Mouse (Mus musculus) left cerebral cortex, adult 2 months (tissue): ENCODE measurements around the gene Rab36. TPM values are rescaled to one million over a fixed set of nuclear protein-coding genes. Genes with fewer than 3 reads are reported as not detected.
A peak's percentile ranks its signal among the peaks of the same experiment; 100 is the strongest.

Source experiments
- DNase-seq, 2 experiments: peaks; one replicate each; pipeline ENCODE4 v3.0.0; 2021 to 2022; ENCODE audit warnings: low spot score in 2 of 2, mixed read lengths in 1 of 2; ENCODE audit errors: extremely low spot score in 1 of 2
- H3K27ac ChIP-seq: fragments of 200-600 bp; 2 replicates; pipeline ENCODE4 v1.8.1; 2022
- H3K4me3 ChIP-seq: fragments of 200-600 bp; 2 replicates; pipeline ENCODE4 v1.8.1; 2022
- CTCF ChIP-seq: fragments of 200-600 bp; IDR thresholded peaks from 2 replicates; pipeline ENCODE4 v1.8.1; 2022; ENCODE audit warnings: antibody characterized with exemption, mild to moderate bottlenecking, moderate library complexity
- intact Hi-C: fragments of 180-260 bp; cut with DNase I; formaldehyde crosslinking; loops from one replicate; pipeline ENCODE4 v1.15.1; 2025
- long read RNA-seq, 2 experiments: library from polyadenylated mRNA; stranded (forward); transcript quantifications; one replicate each; pipeline ENCODE4 v2.0.0; 2021; ENCODE audit warnings: borderline mapping rate in 2 of 2
- total RNA-seq, 2 experiments: library from RNA; stranded (reverse); gene quantifications; 2 replicates each; pipeline ENCODE4 v1.2.3; 2021

The Rab36 gene
- 10 to 100 TPM; 31.6 to 35.7 TPM for total RNA-seq
- long read RNA-seq, experiment 1, transcript Rab36-209 (11 exons, 2,620 nt), result major isoform, 14 of 43 reads
- long read RNA-seq, experiment 1, partial matches to known transcripts, result 11 of 43 reads
- long read RNA-seq, experiment 1, other reads (novel, unspliced or antisense), result 18 of 43 reads
- long read RNA-seq, experiment 2, transcript Rab36-209 (11 exons, 2,620 nt), result major isoform, 6 of 30 reads
- long read RNA-seq, experiment 2, partial matches to known transcripts, result 7 of 30 reads
- long read RNA-seq, experiment 2, other reads (novel, unspliced or antisense), result 16 of 30 reads

GRCm38 (mm10) chr10:75036883-75037379, at the start of gene Rab36:
Gene Rab36 (plus strand): TSS chr10:75037058.
- TF ChIP-seq CTCF, result no peak
- DNase-seq, result peak; percentile 92

DNA sequence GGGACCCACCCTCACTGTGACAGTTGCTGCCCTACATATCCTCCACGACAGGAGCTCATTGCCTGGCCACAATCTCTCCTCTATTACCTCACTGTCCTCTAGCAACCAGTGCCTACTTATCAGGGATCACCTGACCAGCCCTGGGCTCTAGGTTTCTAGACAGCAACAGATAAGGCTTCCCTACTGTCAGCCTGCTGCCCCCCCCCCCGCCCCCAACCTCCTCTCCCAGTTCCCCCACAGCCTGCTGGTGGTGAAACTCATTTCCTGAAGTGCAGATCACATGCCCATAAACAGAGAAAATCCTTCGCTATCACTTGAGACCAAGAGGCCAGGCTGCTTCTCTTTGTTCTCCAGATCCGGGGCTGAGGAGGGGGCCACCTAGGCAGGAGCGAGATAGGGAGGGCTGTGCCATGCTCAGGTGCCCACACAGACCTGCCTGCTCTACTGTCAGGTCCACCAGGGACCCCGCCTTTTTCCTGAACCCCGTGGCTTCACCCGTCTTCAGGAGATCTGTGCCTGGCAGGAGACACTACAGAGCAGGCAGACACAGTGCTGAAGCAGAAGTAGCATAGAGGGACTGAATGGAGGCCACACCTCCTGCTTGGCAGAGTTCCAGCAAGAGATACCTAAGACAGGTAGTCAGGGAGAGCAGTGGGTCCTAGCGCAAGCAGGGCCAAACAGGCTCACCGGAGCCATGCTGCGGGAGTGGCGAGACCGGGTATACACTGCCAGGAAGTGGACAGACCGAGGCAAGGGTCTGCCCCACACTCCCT, 49.0 kb upstream of the Rab36 start:
- H3K27ac ChIP-seq, result peak overlapping the region; percentile 2; the same call in 1 of the 2 replicates
- no peak for DNase-seq
- no peak overlapping the region for H3K4me3 ChIP-seq
- intact Hi-C loops, result no loop called here
- no peak for TF ChIP-seq CTCF

More at GRCm38 (mm10) chr10:75036883-75037379, at the start of gene Rab36:
- intact Hi-C loops, result no loop called here
- peak within 1 kb of the TSS; percentile 61 for H3K4me3 ChIP-seq
- peak within 1 kb of the TSS; percentile 76 for H3K27ac ChIP-seq

DNA sequence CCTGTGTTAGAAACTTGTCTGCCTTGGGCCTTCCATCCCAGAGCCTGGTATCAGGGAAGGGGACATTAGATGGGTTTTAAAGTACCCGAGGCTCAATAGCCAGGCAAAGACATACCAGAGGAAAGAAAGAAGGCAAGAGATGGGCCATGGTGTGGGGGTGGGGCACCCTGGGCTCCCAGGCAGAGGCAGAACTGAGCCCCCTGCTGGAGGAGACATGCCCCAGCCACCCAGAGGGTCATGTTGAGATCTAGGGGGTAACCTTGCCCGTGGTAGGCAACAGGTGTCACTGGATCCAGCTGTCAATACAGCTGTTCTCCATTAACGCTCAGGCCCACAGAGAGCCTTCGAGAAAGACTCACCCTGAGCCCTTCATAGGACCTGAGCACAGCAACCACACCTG, 47.0 kb upstream of the Rab36 start:
- TF ChIP-seq CTCF, result peak; percentile 22
- no peak for DNase-seq
- no peak overlapping the region for H3K4me3 ChIP-seq

DNA sequence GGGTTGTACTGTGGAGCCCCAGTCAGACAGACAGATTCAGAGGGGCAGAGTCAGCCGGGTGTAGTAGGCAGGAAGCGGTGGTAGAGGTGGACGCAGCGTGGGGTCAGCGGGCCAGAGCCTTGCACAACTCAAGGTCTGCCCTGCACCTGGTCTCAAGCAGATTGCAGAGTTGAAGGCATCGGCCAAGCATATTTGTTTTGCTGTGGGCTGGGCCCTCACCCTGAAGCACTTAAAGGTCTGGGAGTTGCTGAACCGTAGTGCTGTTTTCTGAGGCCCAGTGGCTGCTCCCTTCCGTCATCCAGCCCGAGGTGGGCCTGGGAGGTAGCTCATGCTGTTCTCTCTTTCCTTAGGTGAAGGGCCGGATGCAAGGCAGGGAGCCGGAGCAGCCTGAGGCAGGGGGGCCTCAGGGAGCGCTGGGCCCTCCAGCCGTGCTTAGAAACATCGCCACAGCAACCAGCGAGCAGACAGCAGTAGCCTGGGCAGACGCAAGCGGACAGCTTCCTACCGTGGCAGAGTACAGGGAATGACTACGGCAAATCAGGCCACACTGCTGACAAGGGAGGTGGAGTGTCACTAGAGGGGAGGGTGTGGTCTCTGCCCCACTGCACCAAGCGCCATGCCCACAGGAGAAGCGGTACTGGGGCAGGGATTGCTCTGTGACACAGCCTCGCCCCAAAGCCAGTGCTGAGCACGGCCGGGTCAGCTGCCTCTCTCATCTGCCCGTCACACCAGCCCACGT, 46.1 kb upstream of the Rab36 start:
- Histone ChIP-seq H3K27ac (no peak overlapping the region), H3K4me3 (no peak overlapping the region)
- intact Hi-C loops, result no loop called here
- DNase-seq, result no peak
- no peak for TF ChIP-seq CTCF

More for the DNA sequence above, 47.0 kb upstream of the Rab36 start:
- intact Hi-C loops, result no loop called here
- H3K27ac ChIP-seq, result no peak overlapping the region

DNA sequence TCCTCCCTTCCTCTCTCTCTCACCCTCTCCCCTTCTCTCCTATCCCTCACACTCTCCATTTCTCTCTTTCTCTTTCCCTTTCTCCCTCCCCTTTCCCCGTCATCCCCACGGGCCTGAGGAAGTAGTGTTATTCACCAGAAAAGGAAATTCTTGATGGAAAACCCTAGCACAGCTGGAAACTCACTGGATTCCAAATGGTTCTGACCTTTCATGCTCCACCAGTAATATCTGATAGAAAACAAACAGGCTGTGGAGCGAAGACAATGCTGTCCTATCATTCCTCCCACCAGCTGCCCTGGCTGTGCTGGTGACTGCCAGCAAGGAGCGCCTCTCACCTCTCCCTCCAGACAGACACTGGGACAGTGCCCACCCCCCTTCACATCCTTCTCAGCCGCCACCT, 42.0 kb upstream of the Rab36 start:
- H3K27ac ChIP-seq, result no peak overlapping the region; the same call in 1 of the 2 replicates
- intact Hi-C loops, result no loop called here
- no peak for TF ChIP-seq CTCF
- H3K4me3 ChIP-seq, result no peak overlapping the region
- DNase-seq, result no peak

GRCm38 (mm10) chr10:74995377-74995776, 41.5 kb upstream of the Rab36 start:
- intact Hi-C loops, result no loop called here
- no peak for TF ChIP-seq CTCF
- H3K27ac ChIP-seq, result peak overlapping the region; percentile 56; the same call in 1 of the 2 replicates
- DNase-seq, result peak; percentile 53 to 61
- H3K4me3 ChIP-seq, result peak overlapping the region; percentile 27; the same call in 1 of the 2 replicates

GRCm38 (mm10) chr10:75001391-75001790, 35.5 kb upstream of the Rab36 start:
- no peak for TF ChIP-seq CTCF
- H3K4me3 ChIP-seq, result no peak overlapping the region
- no peak overlapping the region for H3K27ac ChIP-seq
- DNase-seq, result no peak
- intact Hi-C loops, result no loop called here

DNA sequence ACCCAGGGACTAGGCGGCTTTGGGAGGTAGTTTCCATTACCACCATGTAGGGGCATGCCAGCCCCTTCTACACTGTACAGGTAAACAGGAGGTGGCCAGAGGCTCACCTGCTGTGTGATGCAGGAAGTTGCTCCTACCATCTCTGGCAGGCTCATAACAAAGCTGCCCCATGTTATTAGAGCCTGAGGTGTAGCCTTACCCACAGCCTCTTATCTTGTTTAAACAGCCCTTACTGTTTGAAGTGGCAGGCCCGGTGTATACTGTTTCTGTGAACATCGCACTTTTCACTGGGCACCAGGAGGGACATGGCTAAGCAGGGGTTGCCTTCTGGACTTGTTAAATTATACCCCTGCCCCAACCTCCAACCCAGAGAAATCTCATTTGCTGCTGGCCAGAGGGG, 32.8 kb upstream of the Rab36 start:
- no peak overlapping the region for H3K27ac ChIP-seq
- no peak for DNase-seq
- intact Hi-C loops, result no loop called here
- H3K4me3 ChIP-seq, result no peak overlapping the region
- no peak for TF ChIP-seq CTCF

- intact Hi-C loops, result loop anchor here (2.0 to 5.0 kb wide), 2 partner anchors 40 to 54 kb away; partner anchors contain the start of gene Gnaz
- no peak overlapping the region for H3K4me3 ChIP-seq
- peak overlapping the region; percentile 87 for H3K27ac ChIP-seq
- peak; percentile 55 to 68 for DNase-seq
- no peak for TF ChIP-seq CTCF
Observed at GRCm38 (mm10) chr10:75006889-75007662, 29.8 kb upstream of the Rab36 start.

GRCm38 (mm10) chr10:75010704-75011103, 26.2 kb upstream of the Rab36 start:
- TF ChIP-seq CTCF, result no peak
- H3K27ac ChIP-seq, result peak overlapping the region; percentile 40
- no peak for DNase-seq
- no peak overlapping the region for H3K4me3 ChIP-seq
- intact Hi-C loops, result no loop called here

- DNase-seq, result no peak
- intact Hi-C loops, result no loop called here
- Histone ChIP-seq H3K4me3 (no peak overlapping the region), H3K27ac (no peak overlapping the region)
- TF ChIP-seq CTCF, result no peak
Observed at GRCm38 (mm10) chr10:75015465-75015864, 21.4 kb upstream of the Rab36 start.
